Mouse (Mus musculus): ENCODE data around the gene Tmem117. TPM values are rescaled to one million over a fixed set of nuclear protein-coding genes. Genes with fewer than 3 reads are reported as not detected.

Gene Tmem117
- polyA plus RNA-seq, 1 experiment: 1.3 TPM

- no peak for DNase-seq
- 69% methylated on average over 1 of the region's 1 CpGs for WGBS
- TF ChIP-seq CTCF (IDR thresholded peaks at IDR 0.05; ENCODE audit: insufficient read depth, low read length): no peak
- TF ChIP-seq POLR2A (IDR thresholded peaks at IDR 0.05; ENCODE audit: borderline replicate concordance, extremely low read depth, low read depth, low read length): no peak
- H3K4me1 ChIP-seq (ENCODE audit: control insufficient read depth, insufficient read depth, low read length): no peaks in the 10 kb centered on the region
- no peak overlapping the region for H3K4me3 ChIP-seq (replicated peaks; ENCODE audit: extremely low read depth, low read depth, low read length)
These were observed 313.4 kb downstream of the Tmem117 start for GRCm38 (mm10) chr15:94942465-94942864.

- 48% methylated on average over 5 of the region's 5 CpGs for WGBS
- DNase-seq: no peak
- Histone ChIP-seq H3K4me3 (replicated peaks; ENCODE audit: extremely low read depth, low read depth, low read length) (no peak overlapping the region), H3K4me1 (ENCODE audit: control insufficient read depth, insufficient read depth, low read length) (no peaks in the 10 kb centered on the region)
- no peak for TF ChIP-seq POLR2A (IDR thresholded peaks at IDR 0.05; ENCODE audit: borderline replicate concordance, extremely low read depth, low read depth, low read length)
- TF ChIP-seq CTCF (IDR thresholded peaks at IDR 0.05; ENCODE audit: insufficient read depth, low read length): no peak
These were observed 314.9 kb downstream of the Tmem117 start for GRCm38 (mm10) chr15:94943891-94944290.

GRCm38 (mm10) chr15:94951382-94952048 lies 322.5 kb downstream of the Tmem117 start:
- DNase-seq: no peak
- 76% methylated on average over 7 of the region's 7 CpGs for whole genome bisulfite sequencing
- Histone ChIP-seq H3K4me1 (ENCODE audit: control insufficient read depth, insufficient read depth, low read length) (no peaks in the 10 kb centered on the region), H3K4me3 (replicated peaks; ENCODE audit: extremely low read depth, low read depth, low read length) (no peak overlapping the region)
- TF ChIP-seq POLR2A (IDR thresholded peaks at IDR 0.05; ENCODE audit: borderline replicate concordance, extremely low read depth, low read depth, low read length): no peak
- no peak for TF ChIP-seq CTCF (IDR thresholded peaks at IDR 0.05; ENCODE audit: insufficient read depth, low read length)

- WGBS: 57% methylated on average over 3 of the region's 3 CpGs
- TF ChIP-seq CTCF (IDR thresholded peaks at IDR 0.05; ENCODE audit: insufficient read depth, low read length) (no peak), POLR2A (IDR thresholded peaks at IDR 0.05; ENCODE audit: borderline replicate concordance, extremely low read depth, low read depth, low read length) (no peak)
These were observed 327.7 kb downstream of the Tmem117 start for GRCm38 (mm10) chr15:94956697-94957096.

GRCm38 (mm10) chr15:94957202-94957601 lies 328.2 kb downstream of the Tmem117 start:
- Histone ChIP-seq H3K4me1 (ENCODE audit: control insufficient read depth, insufficient read depth, low read length) (no peaks in the 10 kb centered on the region), H3K4me3 (replicated peaks; ENCODE audit: extremely low read depth, low read depth, low read length) (no peak overlapping the region)
- no peak for TF ChIP-seq CTCF (IDR thresholded peaks at IDR 0.05; ENCODE audit: insufficient read depth, low read length)
- TF ChIP-seq POLR2A (IDR thresholded peaks at IDR 0.05; ENCODE audit: borderline replicate concordance, extremely low read depth, low read depth, low read length): no peak
- DNase-seq: no peak
- WGBS: 70% methylated on average over 4 of the region's 4 CpGs

More at GRCm38 (mm10) chr15:94956697-94957096, 327.7 kb downstream of the Tmem117 start:
- DNase-seq: no peak
- H3K4me1 ChIP-seq (ENCODE audit: control insufficient read depth, insufficient read depth, low read length): no peaks in the 10 kb centered on the region
- no peak overlapping the region for H3K4me3 ChIP-seq (replicated peaks; ENCODE audit: extremely low read depth, low read depth, low read length)

- TF ChIP-seq POLR2A (IDR thresholded peaks at IDR 0.05; ENCODE audit: borderline replicate concordance, extremely low read depth, low read depth, low read length) (no peak), CTCF (IDR thresholded peaks at IDR 0.05; ENCODE audit: insufficient read depth, low read length) (no peak)
- no peaks in the 10 kb centered on the region for H3K4me1 ChIP-seq (ENCODE audit: control insufficient read depth, insufficient read depth, low read length)
- 85% methylated on average over 6 of the region's 6 CpGs for WGBS
These were observed 338.0 kb downstream of the Tmem117 start for GRCm38 (mm10) chr15:94967004-94967403.

GRCm38 (mm10) chr15:94968403-94969180 lies 339.6 kb downstream of the Tmem117 start:
- 77% methylated on average over 13 of the region's 13 CpGs for WGBS
- Histone ChIP-seq H3K4me3 (replicated peaks; ENCODE audit: extremely low read depth, low read depth, low read length) (no peak overlapping the region), H3K4me1 (ENCODE audit: control insufficient read depth, insufficient read depth, low read length) (no peaks in the 10 kb centered on the region)
- TF ChIP-seq POLR2A (IDR thresholded peaks at IDR 0.05; ENCODE audit: borderline replicate concordance, extremely low read depth, low read depth, low read length) (no peak), CTCF (IDR thresholded peaks at IDR 0.05; ENCODE audit: insufficient read depth, low read length) (no peak)
- DNase-seq: no peak

More at GRCm38 (mm10) chr15:94967004-94967403, 338.0 kb downstream of the Tmem117 start:
- no peak for DNase-seq
- H3K4me3 ChIP-seq (replicated peaks; ENCODE audit: extremely low read depth, low read depth, low read length): no peak overlapping the region

GRCm38 (mm10) chr15:94981798-94982197 lies 352.8 kb downstream of the Tmem117 start:
- no peak for DNase-seq
- H3K4me1 ChIP-seq (ENCODE audit: control insufficient read depth, insufficient read depth, low read length): no peaks in the 10 kb centered on the region
- no peak overlapping the region for H3K4me3 ChIP-seq (replicated peaks; ENCODE audit: extremely low read depth, low read depth, low read length)
- TF ChIP-seq POLR2A (IDR thresholded peaks at IDR 0.05; ENCODE audit: borderline replicate concordance, extremely low read depth, low read depth, low read length) (no peak), CTCF (IDR thresholded peaks at IDR 0.05; ENCODE audit: insufficient read depth, low read length) (no peak)
- WGBS: 73% methylated on average over 4 of the region's 4 CpGs

GRCm38 (mm10) chr15:94995352-94995751 lies 366.3 kb downstream of the Tmem117 start:
- H3K4me3 ChIP-seq (replicated peaks; ENCODE audit: extremely low read depth, low read depth, low read length): no peak overlapping the region
- 88% methylated on average over 9 of the region's 9 CpGs for WGBS
- DNase-seq: no peak
- TF ChIP-seq POLR2A (IDR thresholded peaks at IDR 0.05; ENCODE audit: borderline replicate concordance, extremely low read depth, low read depth, low read length) (no peak), CTCF (IDR thresholded peaks at IDR 0.05; ENCODE audit: insufficient read depth, low read length) (no peak)
- no peaks in the 10 kb centered on the region for H3K4me1 ChIP-seq (ENCODE audit: control insufficient read depth, insufficient read depth, low read length)
